Mouse (Mus musculus) hindbrain, embryonic 12.5 days (tissue): ENCODE data around the gene Col19a1. TPM values are rescaled to one million over a fixed set of nuclear protein-coding genes. Genes with fewer than 3 reads are reported as not detected.

Source experiments
- ATAC-seq: fragments of 200-750 bp; cut with Nextera tagmentation; 2 replicates; pipeline ENCODE4 v1.8.0; 2017; ENCODE audit warnings: moderate TSS enrichment; ENCODE audit not compliant: low FRiP score
- H3K27ac ChIP-seq: fragments of 300-500 bp; sonication (generic); 2 replicates; pipeline ENCODE4 v1.5.1; 2016; ENCODE audit warnings: mild to moderate bottlenecking
- H3K27me3 ChIP-seq: fragments of 300-500 bp; sonication (generic); 2 replicates; pipeline ENCODE4 v1.6.1; 2016; ENCODE audit warnings: mild to moderate bottlenecking
- H3K36me3 ChIP-seq: fragments of 300-500 bp; sonication (generic); 2 replicates; pipeline ENCODE4 v1.6.1; 2016; ENCODE audit warnings: mild to moderate bottlenecking
- H3K4me1 ChIP-seq: fragments of 300-500 bp; sonication (generic); 2 replicates; pipeline ENCODE4 v1.6.1; 2016
- H3K4me2 ChIP-seq: fragments of 300-500 bp; sonication (generic); replicated peaks from 2 replicates; pipeline ENCODE4 v1.6.1; 2016; ENCODE audit warnings: mild to moderate bottlenecking
- H3K4me3 ChIP-seq: fragments of 300-500 bp; sonication (generic); 2 replicates; pipeline ENCODE4 v1.5.1; 2016; ENCODE audit warnings: mild to moderate bottlenecking
- H3K9ac ChIP-seq: fragments of 300-500 bp; sonication (generic); 2 replicates; pipeline ENCODE4 v1.6.1; 2016; ENCODE audit warnings: mild to moderate bottlenecking, moderate library complexity
- H3K9me3 ChIP-seq: fragments of 300-500 bp; sonication (generic); replicated peaks from 2 replicates; pipeline ENCODE4 v1.6.1; 2016; ENCODE audit warnings: mild to moderate bottlenecking
- WGBS: fragments of 180-500 bp; shearing (Covaris S2); methylation state at CpG from one replicate; pipeline ENCODE4 v1.1.7; 2016; 5-methylcytosine and 5-hydroxymethylcytosine counted together
- polyA plus RNA-seq: library from polyadenylated mRNA; unstranded; fragments of >200 nt; fragmentation: Nextera tagmentation; extraction: Ambion mirVana; gene quantifications from 2 replicates; pipeline ENCODE4 v1.2.1, GENCODE M21; 2016

Gene Col19a1
- polyA plus RNA-seq, 1 experiment from 2014 or later, result 0.71 TPM

GRCm38 (mm10) chr1:24347621-24348160, 239.6 kb downstream of the Col19a1 start:
- ATAC-seq, result no peak
- no peaks in the 10 kb centered on the region for H3K9me3 ChIP-seq
- H3K27ac ChIP-seq, result no peak overlapping the region
- no peaks in the 10 kb centered on the region for H3K4me1 ChIP-seq
- no peak overlapping the region for H3K9ac ChIP-seq
- H3K27me3 ChIP-seq, result no peaks in the 10 kb centered on the region
- H3K4me3 ChIP-seq, result no peak overlapping the region
- 80% methylated on average over 5 of the region's 5 CpGs for WGBS
- H3K4me2 ChIP-seq, result no peak overlapping the region
- H3K36me3 ChIP-seq, result no peaks in the 10 kb centered on the region

GRCm38 (mm10) chr1:24337556-24338275, 249.6 kb downstream of the Col19a1 start:
- Histone ChIP-seq H3K27ac (no peak overlapping the region), H3K36me3 (no peaks in the 10 kb centered on the region), H3K4me2 (no peak overlapping the region), H3K9ac (no peak overlapping the region), H3K9me3 (no peaks in the 10 kb centered on the region), H3K4me1 (no peaks in the 10 kb centered on the region), H3K27me3 (no peaks in the 10 kb centered on the region), H3K4me3 (no peak overlapping the region)
- 82% methylated on average over 10 of the region's 10 CpGs for WGBS
- no peak for ATAC-seq

- Histone ChIP-seq H3K4me1 (no peaks in the 10 kb centered on the region), H3K4me3 (no peak overlapping the region), H3K27ac (no peak overlapping the region), H3K36me3 (no peaks in the 10 kb centered on the region), H3K4me2 (no peak overlapping the region), H3K9me3 (no peaks in the 10 kb centered on the region), H3K9ac (no peak overlapping the region), H3K27me3 (no peaks in the 10 kb centered on the region)
- WGBS, result 78% methylated on average over 3 of the region's 3 CpGs
- no peak for ATAC-seq
Observed at GRCm38 (mm10) chr1:24336051-24336450, 251.2 kb downstream of the Col19a1 start.

- no peak for ATAC-seq
- Histone ChIP-seq H3K4me1 (no peaks in the 10 kb centered on the region), H3K9me3 (no peaks in the 10 kb centered on the region), H3K27ac (no peak overlapping the region), H3K4me2 (no peak overlapping the region), H3K36me3 (no peaks in the 10 kb centered on the region), H3K9ac (no peak overlapping the region), H3K4me3 (no peak overlapping the region), H3K27me3 (no peaks in the 10 kb centered on the region)
- 73% methylated on average over 6 of the region's 6 CpGs for WGBS
Observed at GRCm38 (mm10) chr1:24316961-24317589, 270.2 kb downstream of the Col19a1 start.

- 81% methylated on average over 3 of the region's 3 CpGs for WGBS
- no peak overlapping the region for H3K9ac ChIP-seq
- no peak overlapping the region for H3K4me2 ChIP-seq
- H3K9me3 ChIP-seq, result no peaks in the 10 kb centered on the region
- no peaks in the 10 kb centered on the region for H3K36me3 ChIP-seq
- no peaks in the 10 kb centered on the region for H3K27me3 ChIP-seq
- no peak overlapping the region for H3K27ac ChIP-seq
- no peak overlapping the region for H3K4me3 ChIP-seq
- no peaks in the 10 kb centered on the region for H3K4me1 ChIP-seq
- no peak for ATAC-seq
Observed at GRCm38 (mm10) chr1:24316490-24316889, 270.8 kb downstream of the Col19a1 start.

GRCm38 (mm10) chr1:24310847-24311246, 276.4 kb downstream of the Col19a1 start:
- H3K9ac ChIP-seq, result no peak overlapping the region
- no peak for ATAC-seq
- H3K4me2 ChIP-seq, result no peak overlapping the region
- no peak overlapping the region for H3K27ac ChIP-seq
- no peaks in the 10 kb centered on the region for H3K27me3 ChIP-seq
- H3K4me3 ChIP-seq, result no peak overlapping the region
- WGBS, result 81% methylated on average over 4 of the region's 4 CpGs
- H3K9me3 ChIP-seq, result no peaks in the 10 kb centered on the region
- H3K4me1 ChIP-seq, result no peaks in the 10 kb centered on the region
- no peaks in the 10 kb centered on the region for H3K36me3 ChIP-seq

GRCm38 (mm10) chr1:24310193-24310592, 277.1 kb downstream of the Col19a1 start:
- no peak for ATAC-seq
- 62% methylated on average over 2 of the region's 2 CpGs for WGBS
- H3K9me3 ChIP-seq, result no peaks in the 10 kb centered on the region
- no peaks in the 10 kb centered on the region for H3K36me3 ChIP-seq
- no peak overlapping the region for H3K27ac ChIP-seq
- H3K27me3 ChIP-seq, result no peaks in the 10 kb centered on the region
- H3K4me1 ChIP-seq, result no peaks in the 10 kb centered on the region
- H3K9ac ChIP-seq, result no peak overlapping the region
- no peak overlapping the region for H3K4me3 ChIP-seq
- H3K4me2 ChIP-seq, result no peak overlapping the region

GRCm38 (mm10) chr1:24303077-24303476, 284.2 kb downstream of the Col19a1 start:
- no peak overlapping the region for H3K4me3 ChIP-seq
- WGBS, result 89% methylated on average over 7 of the region's 7 CpGs
- H3K36me3 ChIP-seq, result no peaks in the 10 kb centered on the region
- no peak overlapping the region for H3K9ac ChIP-seq
- ATAC-seq, result peak; percentile 54; the same call in 1 of the 2 replicates
- H3K27ac ChIP-seq, result no peak overlapping the region
- H3K27me3 ChIP-seq, result no peaks in the 10 kb centered on the region
- no peaks in the 10 kb centered on the region for H3K9me3 ChIP-seq
- H3K4me2 ChIP-seq, result no peak overlapping the region
- H3K4me1 ChIP-seq, result no peaks in the 10 kb centered on the region

- H3K9me3 ChIP-seq, result no peaks in the 10 kb centered on the region
- 16% methylated on average over 8 of the region's 8 CpGs for WGBS
- peak; percentile 85 for ATAC-seq
- no peak overlapping the region for H3K9ac ChIP-seq
- no peaks in the 10 kb centered on the region for H3K27me3 ChIP-seq
- H3K4me1 ChIP-seq, result no peaks in the 10 kb centered on the region
- H3K4me2 ChIP-seq, result no peak overlapping the region
- H3K36me3 ChIP-seq, result no peaks in the 10 kb centered on the region
- no peak overlapping the region for H3K4me3 ChIP-seq
- H3K27ac ChIP-seq, result no peak overlapping the region
Observed at GRCm38 (mm10) chr1:24302674-24303073, 284.6 kb downstream of the Col19a1 start.

GRCm38 (mm10) chr1:24300700-24301099, 286.6 kb downstream of the Col19a1 start:
- no peak for ATAC-seq
- Histone ChIP-seq H3K27ac (no peak overlapping the region), H3K4me3 (no peak overlapping the region), H3K9me3 (no peaks in the 10 kb centered on the region), H3K36me3 (no peaks in the 10 kb centered on the region), H3K27me3 (no peaks in the 10 kb centered on the region), H3K4me1 (no peaks in the 10 kb centered on the region), H3K9ac (no peak overlapping the region), H3K4me2 (no peak overlapping the region)
- WGBS, result 88% methylated on average over 3 of the region's 3 CpGs

- H3K4me2 ChIP-seq, result no peak overlapping the region
- 88% methylated on average over 7 of the region's 7 CpGs for WGBS
Observed at GRCm38 (mm10) chr1:24294979-24295942, 292.0 kb downstream of the Col19a1 start.

GRCm38 (mm10) chr1:24292515-24292914, 294.8 kb downstream of the Col19a1 start:
- WGBS, result 74% methylated on average over 2 of the region's 2 CpGs
- H3K36me3 ChIP-seq, result no peaks in the 10 kb centered on the region
- H3K9me3 ChIP-seq, result no peaks in the 10 kb centered on the region
- no peak for ATAC-seq
- H3K9ac ChIP-seq, result no peak overlapping the region
- no peaks in the 10 kb centered on the region for H3K4me1 ChIP-seq
- no peak overlapping the region for H3K4me3 ChIP-seq
- H3K27me3 ChIP-seq, result no peaks in the 10 kb centered on the region
- H3K4me2 ChIP-seq, result no peak overlapping the region
- H3K27ac ChIP-seq, result no peak overlapping the region

More at GRCm38 (mm10) chr1:24294979-24295942, 292.0 kb downstream of the Col19a1 start:
- ATAC-seq, result no peak
- Histone ChIP-seq H3K9me3 (no peaks in the 10 kb centered on the region), H3K4me1 (no peaks in the 10 kb centered on the region), H3K9ac (no peak overlapping the region), H3K27ac (no peak overlapping the region), H3K4me3 (no peak overlapping the region), H3K27me3 (no peaks in the 10 kb centered on the region), H3K36me3 (no peaks in the 10 kb centered on the region)
